Comparison of ENCODE assay signal across 18 mouse cellular contexts in the genomic region with DNA sequence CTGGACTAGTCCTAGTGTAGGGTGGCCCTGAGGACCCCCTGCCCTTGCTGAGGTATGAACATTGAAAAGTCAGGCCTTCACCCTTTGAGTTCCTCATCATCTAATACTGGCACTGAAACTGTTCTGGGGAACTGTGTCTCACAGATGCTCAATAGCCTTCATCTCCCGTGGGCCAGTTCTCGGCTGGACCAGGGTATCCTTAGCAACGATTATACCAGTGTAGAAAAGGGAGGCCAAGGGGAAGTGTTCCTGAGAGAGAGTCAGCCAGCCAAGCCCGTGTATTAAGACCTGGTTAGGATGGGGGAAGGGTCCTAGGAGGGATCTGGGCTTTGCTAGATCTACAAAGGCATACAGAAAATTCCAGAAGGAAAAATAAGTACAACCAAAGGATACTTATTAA.
"Had no signal": no experiment of that assay in that cellular context is flagged by ENCODE, and none has a peak within 500 bp of the region (broad histone marks: within the 10 kb centered on the region; RNA-seq: fewer than 3 reads in every experiment).

No protein-coding gene starts in this region.

- H3K27me3 ChIP-seq: midbrain, embryonic 12.5 days; neural tube, embryonic 13.5 days; neural tube, embryonic 15.5 days had no signal

- H3K9ac ChIP-seq: lung, embryonic 14.5 days; midbrain, embryonic 12.5 days; neural tube, embryonic 13.5 days; neural tube, embryonic 15.5 days had no signal

- ATAC-seq: midbrain, embryonic 16.5 days had no signal

- H3K27ac ChIP-seq: midbrain, embryonic 10.5 days; midbrain, embryonic 12.5 days; neural tube, embryonic 15.5 days had no signal

- DNase-seq: lung, embryonic 14.5 days; lung, postnatal 10 days; lung, postnatal 4 days; midbrain, embryonic 14.5 days; retina, postnatal 1 day; right cerebral cortex, adult 18-20 months; right cerebral cortex, postnatal 25 days; right cerebral cortex, postnatal 4 days; spleen, adult 18-20 months; thymus, adult 18-20 months; thymus, postnatal 14 days; thymus, postnatal 36 days had no signal

- H3K4me3 ChIP-seq: midbrain, embryonic 10.5 days; midbrain, embryonic 12.5 days; myocyte; neural tube, embryonic 13.5 days; neural tube, embryonic 15.5 days had no signal

- H3K36me3 ChIP-seq: midbrain, embryonic 10.5 days; midbrain, embryonic 12.5 days; neural tube, embryonic 13.5 days; neural tube, embryonic 15.5 days had no signal

- H3K4me2 ChIP-seq: lung, embryonic 14.5 days; midbrain, embryonic 12.5 days; neural tube, embryonic 13.5 days; neural tube, embryonic 15.5 days had no signal

- H3K9me3 ChIP-seq: midbrain, embryonic 10.5 days; midbrain, embryonic 12.5 days; neural tube, embryonic 13.5 days; neural tube, embryonic 15.5 days had no signal
